Mouse (Mus musculus) midbrain, embryonic 16.5 days (tissue): ENCODE measurements at regions not wholly inside any gene's neighbourhood (a gene's known extent, or its start where the extent isn't known, plus 50 kb on each side); places are given as distances from the start of the nearest gene placed in this dataset.
A peak's percentile ranks its signal among the peaks of the same experiment; 100 is the strongest.
"Not testable (repeated sequence)": the region's sequence is repeated elsewhere in the genome, so short reads cannot be mapped to it uniquely, and the experiment has no call there.

Experiments used
- ATAC-seq: fragments of 200-750 bp; cut with Nextera tagmentation; 2 replicates; pipeline ENCODE4 v1.8.0; 2017; ENCODE audit warnings: moderate TSS enrichment
- H3K27ac ChIP-seq: fragments of 300-500 bp; sonication (generic); 2 replicates; pipeline ENCODE4 v1.5.1; 2014; ENCODE audit warnings: mild to moderate bottlenecking, low read length, mixed read lengths
- H3K27me3 ChIP-seq: fragments of 300-500 bp; sonication (generic); 2 replicates; pipeline ENCODE4 v1.6.1; 2014; ENCODE audit warnings: low read depth, low read length, mixed read lengths; ENCODE audit not compliant: control insufficient read depth, insufficient read depth
- H3K36me3 ChIP-seq: fragments of 300-500 bp; sonication (generic); 2 replicates; pipeline ENCODE4 v1.6.1; 2014; ENCODE audit warnings: mild to moderate bottlenecking, low read length, moderate library complexity, mixed read lengths; ENCODE audit not compliant: control insufficient read depth, insufficient read depth
- H3K4me1 ChIP-seq: fragments of 300-500 bp; sonication (generic); 2 replicates; pipeline ENCODE4 v1.6.1; 2014; ENCODE audit warnings: mild to moderate bottlenecking, low read length, mixed read lengths; ENCODE audit not compliant: control insufficient read depth, insufficient read depth
- H3K4me2 ChIP-seq: fragments of 300-500 bp; sonication (generic); 2 replicates; pipeline ENCODE4 v1.6.1; 2014; ENCODE audit warnings: mild to moderate bottlenecking, low read length, mixed read lengths
- H3K4me3 ChIP-seq: fragments of 300-500 bp; sonication (generic); 2 replicates; pipeline ENCODE4 v1.5.1; 2014; ENCODE audit warnings: low read depth, mild to moderate bottlenecking, low read length, moderate library complexity, mixed read lengths
- H3K9ac ChIP-seq: fragments of 300-500 bp; sonication (generic); 2 replicates; pipeline ENCODE4 v1.6.1; 2014; ENCODE audit warnings: low read depth, low read length, mixed read lengths
- H3K9me3 ChIP-seq: fragments of 300-500 bp; sonication (generic); replicated peaks from 2 replicates; pipeline ENCODE4 v1.6.1; 2014; ENCODE audit warnings: mild to moderate bottlenecking, low read length, mixed read lengths; ENCODE audit not compliant: control insufficient read depth, poor library complexity, severe bottlenecking
- WGBS: fragments of 180-500 bp; shearing (Covaris S2); extraction: QIAGEN DNeasy Blood & Tissue Kit; methylation state at CpG from one replicate; pipeline ENCODE4 v1.1.7; 2014; 5-methylcytosine and 5-hydroxymethylcytosine counted together

DNA sequence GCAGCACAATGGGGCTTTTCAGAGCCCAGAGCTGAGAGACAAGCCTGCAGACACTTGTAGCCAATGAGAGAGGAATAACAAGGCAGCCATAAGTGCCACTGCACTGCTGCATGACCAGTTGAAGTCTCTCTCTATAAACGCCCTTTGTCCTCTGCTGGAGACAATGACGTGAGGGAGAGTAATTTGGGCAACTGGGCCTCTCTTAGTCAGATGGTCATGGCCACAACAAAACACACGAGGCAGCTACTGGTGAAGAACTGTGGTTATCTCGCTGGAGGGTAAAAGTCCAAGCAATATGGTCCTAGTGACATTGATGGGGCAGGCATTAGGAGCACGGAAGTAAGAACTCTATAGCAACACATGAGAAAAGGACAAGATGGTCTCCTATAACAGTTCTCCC, 111.5 kb downstream of the Tcp10c start:
- not testable (repeated sequence) for H3K4me1 ChIP-seq, H3K36me3 ChIP-seq, H3K27ac ChIP-seq, H3K4me3 ChIP-seq, H3K9me3 ChIP-seq, H3K27me3 ChIP-seq, H3K4me2 ChIP-seq, H3K9ac ChIP-seq
- 0 out of 2 replicates have a peak, but pooled peaks have one; percentile 16 for ATAC-seq
- WGBS, result 46% methylated on average over 4 of the region's 5 CpGs

DNA sequence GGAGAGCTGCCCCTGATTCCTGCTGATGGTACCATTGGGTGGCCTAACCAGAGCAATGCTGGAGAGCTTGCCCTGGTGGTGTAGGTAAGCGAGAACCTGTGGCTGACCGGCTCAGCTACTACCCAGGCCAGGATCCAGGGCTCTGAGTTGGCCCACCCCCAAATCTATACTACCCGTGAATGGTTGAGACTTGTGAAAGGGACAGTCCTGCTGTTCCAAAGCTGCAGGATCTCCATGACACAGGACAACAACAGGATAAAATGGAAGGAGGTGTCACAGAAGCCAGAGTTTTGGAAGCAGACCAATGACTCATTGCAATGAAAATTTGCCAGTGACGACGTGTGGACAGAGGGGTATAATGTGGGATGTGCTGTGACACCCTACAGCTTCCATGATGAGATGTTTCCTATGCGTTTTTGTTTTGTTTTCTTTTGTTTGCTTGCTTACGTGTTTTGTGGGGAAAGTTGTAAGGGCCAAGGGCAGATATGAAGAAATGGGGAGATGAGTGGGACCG, 115.6 kb downstream of the Tcp10c start:
- not testable (repeated sequence) for H3K27ac ChIP-seq, H3K4me1 ChIP-seq, H3K4me2 ChIP-seq, H3K9me3 ChIP-seq, H3K27me3 ChIP-seq, ATAC-seq, H3K9ac ChIP-seq, H3K4me3 ChIP-seq, H3K36me3 ChIP-seq
- 81% methylated on average over 8 of the region's 8 CpGs for WGBS

GRCm38 (mm10) chr17:13472460-13473062, 118.2 kb downstream of the Tcp10c start:
- Histone ChIP-seq H3K9me3 (no peaks in the 10 kb centered on the region), H3K4me3 (no peak overlapping the region), H3K4me1 (peaks cover 5% of the 10 kb centered on the region), H3K36me3 (no peaks in the 10 kb centered on the region), H3K27me3 (no peaks in the 10 kb centered on the region), H3K9ac (no peak overlapping the region), H3K4me2 (no peak overlapping the region), H3K27ac (0 out of 2 replicates have a peak overlapping the region, but pooled peaks have one; percentile 4)
- peak; percentile 76 for ATAC-seq
- WGBS, result 12% methylated on average over 7 of the region's 7 CpGs

DNA sequence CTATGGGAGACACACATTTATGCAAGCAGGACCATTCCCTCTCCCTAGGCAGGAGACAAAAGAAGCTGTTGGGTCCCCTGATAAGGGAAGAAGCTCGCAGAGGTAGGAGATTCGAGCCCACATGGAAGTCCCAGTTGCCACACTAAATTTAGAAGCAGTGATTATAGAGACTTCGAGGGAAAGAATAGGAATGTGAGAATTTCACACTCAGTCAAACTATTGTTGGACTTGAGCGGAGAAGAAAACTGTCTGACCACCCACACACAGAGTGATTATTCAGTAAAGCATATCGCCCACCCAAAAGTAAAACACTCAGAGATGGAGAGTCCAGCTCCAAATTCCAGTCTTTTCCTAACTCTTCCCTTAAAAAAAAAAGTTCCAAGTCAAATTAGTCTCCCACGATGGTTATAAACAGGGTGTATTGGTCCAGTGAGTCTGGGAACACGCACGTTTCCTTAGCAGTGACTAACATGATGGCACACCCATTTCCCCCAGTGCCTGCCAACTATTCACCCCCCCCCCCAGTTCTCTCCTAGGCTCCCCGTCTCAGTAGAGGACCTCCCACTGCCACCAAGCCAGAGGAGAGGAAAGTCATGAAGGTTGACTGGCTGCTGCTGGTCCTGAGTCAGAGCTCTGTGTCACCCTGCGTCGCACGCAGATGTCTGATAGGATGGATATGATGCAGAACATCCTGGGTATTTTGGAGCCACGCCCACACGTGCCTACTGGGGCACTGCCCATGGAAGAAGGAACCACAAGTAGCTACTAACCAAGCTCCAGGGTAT, 120.1 kb downstream of the Tcp10c start:
- no peak overlapping the region for H3K27ac ChIP-seq
- no peaks in the 10 kb centered on the region for H3K9me3 ChIP-seq
- H3K4me3 ChIP-seq, result no peak overlapping the region
- WGBS, result 73% methylated on average over 14 of the region's 14 CpGs
- H3K36me3 ChIP-seq, result no peaks in the 10 kb centered on the region
- H3K27me3 ChIP-seq, result no peaks in the 10 kb centered on the region
- H3K4me1 ChIP-seq, result peaks cover 11% of the 10 kb centered on the region
- no peak overlapping the region for H3K9ac ChIP-seq
- no peak overlapping the region for H3K4me2 ChIP-seq
- no peak for ATAC-seq

DNA sequence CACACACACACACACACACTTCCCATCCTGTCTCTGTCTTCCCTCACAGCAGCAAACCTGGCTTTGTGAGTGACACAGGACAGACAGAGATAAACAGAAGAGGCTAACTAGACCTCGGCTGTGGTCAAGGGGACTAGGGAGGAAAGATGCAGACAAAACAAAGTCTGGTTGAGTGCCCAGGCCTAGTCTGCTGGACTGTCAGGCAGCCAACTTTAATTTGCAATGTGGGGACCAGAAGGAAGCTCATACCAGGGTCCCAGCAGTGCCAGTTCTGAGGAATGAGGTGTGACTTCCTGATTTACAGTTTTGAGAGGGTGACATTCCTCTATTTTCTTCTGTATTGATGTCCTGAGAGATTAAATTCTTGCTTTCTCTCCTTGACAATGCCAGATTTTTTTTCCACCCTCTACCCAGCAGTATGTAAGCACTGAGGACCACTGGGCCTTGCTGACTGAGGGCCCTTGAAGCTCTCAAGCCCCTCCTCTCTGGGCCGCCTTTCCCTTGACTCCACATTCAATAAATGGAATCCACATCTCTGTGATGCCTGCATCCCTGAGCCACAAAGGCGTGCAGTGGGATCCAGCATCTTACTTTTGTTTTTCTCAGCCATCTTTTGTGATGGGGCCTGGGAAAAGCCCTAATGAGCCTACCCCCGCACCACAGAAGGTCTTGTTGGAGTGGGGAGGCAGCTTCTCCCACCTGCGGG, 124.6 kb downstream of the Tcp10c start:
- Histone ChIP-seq H3K9me3 (no peaks in the 10 kb centered on the region), H3K4me1 (peaks cover 13% of the 10 kb centered on the region), H3K4me2 (peak overlapping the region; percentile 2; the same call in 1 of the 2 replicates), H3K27ac (peak overlapping the region; percentile 35), H3K4me3 (no peak overlapping the region), H3K9ac (peak overlapping the region; percentile 33; the same call in 1 of the 2 replicates), H3K27me3 (no peaks in the 10 kb centered on the region), H3K36me3 (no peaks in the 10 kb centered on the region)
- peak; percentile 84 for ATAC-seq
- 10% methylated on average over 5 of the region's 5 CpGs for WGBS

DNA sequence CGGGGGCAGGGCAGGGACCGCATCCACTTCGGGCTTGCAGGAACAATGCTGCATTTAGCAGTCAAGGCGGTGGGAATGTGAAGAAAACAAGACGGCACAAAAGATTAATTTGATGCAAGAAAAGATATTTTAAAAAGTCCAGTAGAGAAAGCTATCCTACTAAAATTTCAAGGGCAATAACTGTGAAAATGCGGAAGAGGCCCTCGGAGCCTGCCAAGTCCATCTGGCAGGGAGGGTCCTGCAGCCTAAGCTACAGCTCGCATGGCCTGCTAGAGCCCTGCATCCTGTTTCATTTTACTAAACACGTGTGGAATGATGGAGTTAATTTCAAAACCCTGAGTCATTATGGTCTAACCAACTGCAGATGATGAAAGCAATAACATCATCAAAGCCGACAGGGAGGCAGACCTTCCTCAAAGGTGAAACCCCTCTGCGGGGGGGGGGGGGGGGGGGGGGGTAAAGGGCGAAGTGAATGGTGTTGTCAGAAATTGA, 125.2 kb downstream of the Tcp10c start:
- 12% methylated on average over 11 of the region's 12 CpGs for WGBS
- Histone ChIP-seq H3K9me3 (no peaks in the 10 kb centered on the region), H3K4me1 (peaks cover 13% of the 10 kb centered on the region), H3K36me3 (no peaks in the 10 kb centered on the region), H3K4me3 (no peak overlapping the region), H3K4me2 (peak overlapping the region; percentile 2; the same call in 1 of the 2 replicates), H3K9ac (peak overlapping the region; percentile 33; the same call in 1 of the 2 replicates), H3K27me3 (no peaks in the 10 kb centered on the region), H3K27ac (peak overlapping the region; percentile 35)
- ATAC-seq, result 0 out of 2 replicates have a peak, but pooled peaks have one; percentile 53

DNA sequence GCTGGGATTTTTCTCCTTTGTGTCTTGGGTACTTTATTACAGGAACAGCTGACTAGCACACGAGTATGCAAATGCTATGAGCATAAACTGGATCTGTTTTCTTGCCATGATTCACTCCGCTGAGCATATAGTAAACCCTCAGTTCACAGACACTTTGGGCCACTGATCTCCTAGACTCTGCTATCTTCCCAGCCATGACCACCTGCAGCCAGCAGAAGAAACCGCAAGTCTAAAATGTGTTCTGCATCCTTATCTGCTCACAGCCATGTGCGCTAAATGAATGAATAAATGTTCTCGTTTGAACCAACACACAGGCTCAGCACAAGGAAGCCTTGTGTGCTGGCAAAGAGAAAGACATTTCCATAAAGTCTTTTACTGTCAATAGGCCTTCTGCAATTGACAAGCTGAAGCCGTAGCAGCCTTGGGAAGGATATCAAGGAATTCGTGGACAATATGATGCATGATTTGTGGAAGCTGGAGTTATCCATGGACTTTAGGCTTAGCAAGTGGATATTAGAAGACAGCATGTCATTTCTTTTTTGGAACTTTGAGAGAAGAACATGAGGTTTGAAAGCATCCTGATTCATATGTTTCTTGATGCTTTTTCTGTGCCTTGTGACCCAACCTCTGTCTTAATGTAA, 127.2 kb downstream of the Tcp10c start:
- H3K27me3 ChIP-seq, result no peaks in the 10 kb centered on the region
- H3K9me3 ChIP-seq, result no peaks in the 10 kb centered on the region
- H3K27ac ChIP-seq, result no peak overlapping the region
- 62% methylated on average over 7 of the region's 7 CpGs for WGBS
- no peak overlapping the region for H3K9ac ChIP-seq
- H3K4me2 ChIP-seq, result no peak overlapping the region
- ATAC-seq, result peak; percentile 41; the same call in 1 of the 2 replicates
- H3K4me1 ChIP-seq, result peaks cover 13% of the 10 kb centered on the region
- H3K36me3 ChIP-seq, result no peaks in the 10 kb centered on the region
- H3K4me3 ChIP-seq, result no peak overlapping the region

DNA sequence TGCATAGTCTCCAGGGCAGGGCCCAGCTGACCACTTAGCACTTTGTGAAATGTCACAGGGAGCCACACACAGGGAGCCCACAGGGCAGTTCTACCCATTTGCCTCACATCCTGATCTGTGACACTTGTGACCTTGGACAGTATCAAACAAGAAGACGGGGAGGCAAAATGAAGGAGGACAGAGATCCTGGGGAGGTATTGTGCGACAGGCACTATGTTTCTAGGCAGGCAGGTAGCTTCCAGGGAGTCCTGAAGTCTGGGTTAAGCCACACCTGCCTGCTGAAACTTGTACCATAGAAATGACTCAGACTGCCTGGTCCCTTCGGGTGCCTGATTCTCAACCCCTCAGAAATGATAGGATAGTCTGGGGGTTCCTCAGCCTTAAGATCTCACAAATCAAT, 127.8 kb downstream of the Tcp10c start:
- Histone ChIP-seq H3K27me3 (no peaks in the 10 kb centered on the region), H3K4me3 (no peak overlapping the region), H3K27ac (no peak overlapping the region), H3K9ac (no peak overlapping the region), H3K36me3 (no peaks in the 10 kb centered on the region), H3K9me3 (no peaks in the 10 kb centered on the region), H3K4me1 (peaks cover 13% of the 10 kb centered on the region), H3K4me2 (no peak overlapping the region)
- no peak for ATAC-seq
- 86% methylated on average over 3 of the region's 3 CpGs for whole genome bisulfite sequencing
